Mouse (Mus musculus) left cerebral cortex, adult 18-20 months (tissue): Measurements from ENCODE around the gene Gm43518. TPM values are rescaled to one million over a fixed set of nuclear protein-coding genes. Genes with fewer than 3 reads are reported as not detected.

Experiments used
- DNase-seq, 2 experiments: peaks; one replicate each; pipeline ENCODE4 v3.0.0; 2021 to 2022; ENCODE audit warnings: low spot score in 2 of 2, mixed read lengths in 1 of 2
- long read RNA-seq, 2 experiments: library from polyadenylated mRNA; stranded (forward); transcript quantifications; one replicate each; pipeline ENCODE4 v2.0.0; 2021
- total RNA-seq, 2 experiments: library from RNA; stranded (reverse); gene quantifications; 2 replicates each; pipeline ENCODE4 v1.2.3; 2021

The Gm43518 gene
- 1 to 10 TPM in 1 of 2 experiments, under 1 TPM in 1; 0.80 to 1.1 TPM for total RNA-seq
- long read RNA-seq, experiment 1, partial matches to known transcripts = 0 of 1 reads
- long read RNA-seq, experiment 1, other reads (novel, unspliced or antisense) = 1 of 1 reads
- long read RNA-seq, experiment 2 = 0 reads

DNA sequence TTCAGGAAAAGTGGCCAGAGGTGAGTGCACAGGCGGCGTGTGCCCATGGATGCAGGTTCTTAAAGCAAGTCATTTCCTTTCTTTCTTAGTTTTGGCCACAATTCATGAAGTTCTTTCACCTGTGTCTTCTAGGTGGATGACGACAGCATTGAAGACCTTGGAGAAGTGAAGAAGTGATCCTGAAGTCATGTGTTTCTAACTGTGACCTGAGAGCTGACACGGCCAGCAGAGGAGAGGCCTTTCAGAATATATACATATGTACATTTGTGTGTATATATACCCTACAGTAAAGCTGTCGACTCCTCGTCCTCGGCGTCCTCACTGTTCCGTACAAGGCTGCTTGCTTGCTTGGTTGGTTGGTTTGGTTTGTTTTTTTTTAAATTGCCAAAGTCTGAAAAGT lies at the start of gene Gm43518:
Gene Gm43518 (plus strand): TSS at position 301 of the 400 bp plus-strand sequence.
- no peak for DNase-seq

- no peak for DNase-seq
Observed at GRCm38 (mm10) chr5:123878056-123878455, 49.2 kb upstream of the Gm43518 start.

GRCm38 (mm10) chr5:123879928-123880327 lies 47.3 kb upstream of the Gm43518 start, which contains the start of gene Hcar1:
Hcar1 (minus strand) TSS chr5:123880020.
- no peak for DNase-seq

DNA sequence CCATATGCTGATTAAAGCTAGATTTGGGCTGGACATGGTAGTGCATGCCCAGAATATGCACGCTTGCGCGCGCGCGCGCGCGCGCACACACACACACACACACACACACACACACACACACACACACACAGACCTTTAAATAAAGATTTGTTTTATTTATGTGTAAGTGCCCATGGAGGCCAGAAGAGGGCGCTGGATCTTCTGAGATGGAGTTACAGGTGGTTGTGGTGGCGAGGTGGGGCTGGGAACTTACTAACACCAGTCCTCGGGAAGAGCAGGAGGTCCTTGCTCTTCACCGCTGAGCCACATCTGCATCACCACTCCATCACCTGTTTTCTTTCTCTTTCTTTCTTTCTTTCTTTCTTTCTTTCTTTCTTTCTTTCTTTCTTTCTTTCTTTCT lies 46.4 kb upstream of the Gm43518 start:
- no peak for DNase-seq

GRCm38 (mm10) chr5:123883891-123884290 lies 43.3 kb upstream of the Gm43518 start:
- no peak for DNase-seq

DNA sequence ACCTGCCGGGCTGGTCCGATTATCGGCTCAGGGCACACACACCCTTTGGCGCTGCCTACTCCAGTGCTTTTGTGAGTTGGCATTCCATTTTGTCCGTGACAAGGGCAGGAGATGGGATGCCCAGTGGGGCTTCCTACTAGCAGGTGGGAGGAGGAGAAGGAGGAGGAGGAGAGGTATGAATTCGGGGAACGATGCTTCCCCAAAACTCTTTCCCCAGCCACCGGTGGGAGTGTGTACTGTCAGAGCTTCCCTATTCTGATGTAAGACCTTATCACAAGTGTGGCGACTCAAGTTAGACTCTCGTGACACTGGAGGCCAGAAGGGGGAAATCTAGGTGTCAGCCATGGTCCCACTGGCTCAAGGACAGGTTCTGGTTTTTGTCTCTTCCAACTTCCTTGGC lies 42.9 kb upstream of the Gm43518 start:
- DNase-seq = no peak

DNA sequence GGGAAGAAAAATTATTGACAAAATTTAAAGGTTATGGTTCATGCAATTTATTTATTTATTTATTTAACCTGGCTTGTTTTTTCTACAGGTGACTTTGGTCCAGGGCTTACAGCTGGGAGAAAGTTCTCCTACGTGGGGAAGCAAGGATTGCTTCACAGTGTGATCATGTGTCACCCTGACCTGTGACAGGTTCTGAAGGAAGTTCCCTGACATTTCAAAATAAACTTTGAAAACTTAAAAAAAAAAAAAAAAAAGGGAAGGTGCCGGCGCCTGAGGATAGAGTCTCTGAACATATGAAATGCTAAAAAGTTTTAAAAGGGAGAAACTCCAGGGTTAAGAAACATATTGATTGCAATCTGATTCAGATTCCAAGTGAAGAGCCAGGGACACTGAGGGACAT lies 40.9 kb upstream of the Gm43518 start:
- DNase-seq = no peak

DNA sequence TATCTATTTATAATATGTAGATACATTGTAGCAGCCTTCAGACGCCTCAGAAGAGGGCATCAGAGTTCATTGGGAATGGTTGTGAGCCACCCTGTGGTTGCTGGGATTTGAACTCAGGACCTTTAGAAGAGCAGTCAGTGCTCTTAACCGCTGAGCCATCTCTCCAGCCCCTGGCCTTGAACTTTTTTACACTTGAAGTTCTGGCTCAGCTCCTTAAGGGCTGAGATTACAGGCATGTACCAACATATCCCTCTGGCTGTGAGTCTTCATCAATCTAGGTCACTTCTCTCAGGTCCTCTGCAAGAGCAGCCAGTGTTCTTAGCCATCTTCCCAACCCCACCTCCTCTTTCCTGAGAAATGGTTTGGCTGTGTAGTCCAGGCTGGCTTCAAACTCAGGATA lies 36.9 kb upstream of the Gm43518 start:
- no peak for DNase-seq

GRCm38 (mm10) chr5:123890987-123891386 lies 36.2 kb upstream of the Gm43518 start:
- DNase-seq = no peak

DNA sequence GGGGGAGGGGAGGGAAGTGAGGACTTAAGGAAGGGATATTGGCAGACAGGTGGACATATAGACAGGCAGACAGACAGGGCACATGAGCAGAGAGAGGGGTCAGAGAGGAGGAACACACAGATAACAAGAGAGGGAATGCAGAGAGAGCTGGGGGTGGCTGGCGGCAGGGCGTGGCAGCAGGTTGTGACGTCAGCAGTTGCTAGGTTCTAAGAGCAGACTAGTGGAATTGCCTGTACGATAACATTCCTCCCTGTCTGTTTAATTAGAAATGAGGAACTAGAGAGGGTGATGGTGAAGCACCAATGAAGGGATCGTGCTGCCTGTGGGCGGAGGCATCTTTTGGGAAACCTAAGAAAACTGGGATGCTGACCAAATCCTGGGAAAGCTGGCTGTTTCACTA lies 35.5 kb upstream of the Gm43518 start:
- peak; percentile 16 to 40 for DNase-seq

DNA sequence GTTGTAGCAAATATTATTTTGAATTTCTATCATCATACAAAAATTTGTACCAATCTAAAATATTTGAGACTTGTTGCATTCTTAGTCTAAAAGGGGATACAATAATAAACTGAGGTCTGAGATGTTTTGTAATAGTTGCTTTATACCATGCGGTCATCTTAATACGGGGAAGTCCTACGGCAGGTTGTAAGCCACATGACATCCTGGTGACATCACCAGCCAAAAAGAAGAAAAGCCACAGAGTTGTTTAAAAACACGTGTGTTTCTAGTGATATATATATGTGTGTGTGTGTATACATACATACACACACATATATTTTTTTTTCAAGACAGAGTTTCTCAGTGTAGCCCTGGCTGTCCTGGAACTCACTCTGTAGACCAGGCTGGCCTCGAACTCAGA lies 33.7 kb upstream of the Gm43518 start:
- no peak for DNase-seq

DNA sequence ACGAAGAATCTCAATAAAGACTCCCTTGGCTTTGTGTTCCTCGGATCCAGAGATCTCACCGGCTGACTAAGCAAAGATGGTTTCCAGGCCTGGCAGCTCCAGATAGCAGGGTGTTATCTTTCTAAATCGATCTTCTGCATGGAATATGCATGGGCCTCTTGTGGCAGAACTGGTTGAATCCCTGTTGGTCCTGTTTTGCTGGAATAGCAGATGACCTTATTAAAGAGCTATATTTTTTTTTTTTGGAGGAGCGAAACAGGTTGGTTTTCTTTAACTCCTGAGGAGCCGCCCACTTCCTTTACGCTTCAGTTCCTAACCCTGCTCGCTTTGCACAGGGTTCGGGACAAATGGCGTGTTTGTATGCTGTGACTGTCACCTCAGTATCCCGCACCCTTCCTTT lies 30.8 kb upstream of the Gm43518 start:
- DNase-seq = no peak

DNA sequence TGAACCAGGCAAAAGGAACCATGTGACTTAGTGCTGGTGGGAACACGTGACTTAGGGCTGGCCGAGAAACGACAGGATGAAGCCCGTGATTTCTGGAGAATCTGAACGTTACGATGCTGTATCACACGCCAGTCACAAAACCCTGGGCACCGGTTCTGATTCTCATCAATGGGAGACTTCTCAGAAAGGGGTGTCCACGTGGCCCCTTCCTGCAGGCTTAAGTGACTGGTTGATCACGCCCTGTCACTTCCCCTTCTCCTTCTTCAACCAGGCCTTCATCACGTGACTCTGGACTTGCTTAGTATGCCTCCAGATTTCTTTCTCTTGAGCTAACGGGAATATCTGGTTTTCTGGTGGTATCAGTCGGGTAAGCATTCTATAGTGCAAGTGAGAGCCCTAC lies 29.9 kb upstream of the Gm43518 start:
- DNase-seq = no peak

DNA sequence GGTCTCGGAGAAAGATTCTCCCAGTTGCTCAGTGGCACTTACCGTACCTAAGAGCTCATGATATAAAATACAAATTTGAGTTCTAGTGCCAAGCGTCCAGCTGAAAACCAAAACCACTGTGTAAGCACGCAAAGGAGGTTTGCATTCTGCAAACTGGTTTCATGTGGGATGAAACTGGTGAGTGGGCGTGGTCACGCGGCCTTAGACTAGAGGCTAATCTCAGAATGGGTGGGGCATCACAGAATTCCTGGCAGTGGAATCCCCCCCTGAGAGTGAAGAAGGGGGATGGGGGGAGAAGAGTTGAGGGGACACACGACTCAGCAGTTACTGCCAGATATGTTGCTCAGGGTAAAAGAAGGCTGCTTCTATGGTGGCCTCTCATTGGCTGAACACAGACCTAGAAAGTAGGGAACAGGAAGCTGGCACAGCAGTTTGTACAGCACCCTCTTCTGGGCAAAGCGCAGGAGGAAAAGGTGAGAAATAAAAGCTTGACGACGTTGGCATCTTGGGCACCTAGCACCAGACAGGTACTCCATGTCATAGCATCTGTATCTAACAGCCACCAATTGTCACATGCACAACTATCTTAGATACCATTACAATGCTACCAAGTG lies 23.1 kb upstream of the Gm43518 start:
- no peak for DNase-seq

DNA sequence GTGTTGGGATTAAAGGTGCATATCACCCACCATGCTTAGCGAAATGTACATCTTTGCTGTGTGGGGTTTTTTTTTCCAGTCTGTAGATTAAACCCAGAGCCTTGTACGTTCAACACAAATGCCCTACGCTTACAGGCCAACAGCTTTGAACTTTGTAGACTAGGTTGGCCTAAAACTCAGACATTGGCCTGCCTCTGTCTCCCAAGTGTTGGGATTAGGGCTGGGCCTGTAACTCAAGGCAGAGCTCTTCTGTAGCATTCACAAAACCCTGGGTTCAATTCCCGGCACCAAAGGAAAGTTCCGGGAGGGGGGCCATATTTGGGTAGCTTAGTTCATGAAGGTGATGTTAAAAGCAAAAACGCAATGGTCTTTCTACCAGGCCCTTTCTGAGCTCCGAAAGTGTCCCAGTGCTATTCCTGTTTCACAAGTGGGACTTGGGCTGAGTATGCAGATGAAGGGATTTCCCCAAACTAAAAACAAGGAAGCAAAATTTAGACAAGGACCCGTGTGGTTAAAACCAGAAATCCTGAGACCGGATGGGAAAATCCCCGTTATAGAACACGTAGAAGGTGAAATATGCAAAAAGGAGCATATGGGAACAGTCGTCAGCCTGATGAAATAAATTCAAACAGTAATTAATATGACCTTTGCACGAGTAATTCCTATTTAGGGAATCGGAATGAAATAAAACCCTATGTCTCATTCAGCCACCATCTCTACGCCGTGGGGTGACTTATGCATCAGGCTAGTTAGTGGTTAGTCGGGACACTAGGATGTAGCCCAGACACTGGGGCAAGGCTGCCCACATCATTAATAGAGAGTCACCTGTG lies 20.9 kb upstream of the Gm43518 start:
- no peak for DNase-seq

GRCm38 (mm10) chr5:123906976-123907630 lies 20.1 kb upstream of the Gm43518 start, which contains the start of gene Denr:
Denr (plus strand) TSS chr5:123907175.
- peak; percentile 99 to 100 for DNase-seq

- DNase-seq = no peak
Observed at GRCm38 (mm10) chr5:123907631-123907977, 19.6 kb upstream of the Gm43518 start.

GRCm38 (mm10) chr5:123914852-123915251 lies 12.4 kb upstream of the Gm43518 start:
- no peak for DNase-seq

GRCm38 (mm10) chr5:123922112-123922511 lies 5.1 kb upstream of the Gm43518 start:
- DNase-seq = no peak

DNA sequence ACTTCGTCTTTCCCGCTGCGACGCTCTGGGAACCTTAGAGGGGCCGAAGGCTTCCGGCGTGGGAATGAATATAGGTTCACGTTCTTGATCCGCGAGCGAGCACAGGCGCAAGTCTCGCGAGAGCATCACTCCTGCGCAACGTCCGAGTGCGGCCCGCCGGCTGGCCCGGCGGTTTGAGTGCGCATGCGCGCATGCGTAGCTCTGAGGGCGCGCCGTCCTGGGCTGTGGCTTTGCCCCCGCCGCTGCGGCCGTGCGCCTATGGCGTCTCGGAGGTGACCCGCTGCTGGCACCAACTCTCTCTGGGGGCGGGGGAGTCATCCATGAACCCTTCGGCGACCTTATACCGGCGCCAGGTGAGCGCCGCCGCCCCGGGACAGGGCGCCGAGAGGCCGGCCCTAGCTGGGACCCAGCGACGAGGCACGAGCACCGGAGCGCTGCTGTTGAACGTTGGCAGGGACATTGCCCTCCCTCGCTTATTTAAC lies 3.3 kb downstream of the Gm43518 start, which contains the start of gene Ccdc62:
Gene Ccdc62 (plus strand): TSS at position 172 of the 482 bp plus-strand sequence.
- peak; percentile 91 to 92 for DNase-seq

- no peak for DNase-seq
Observed at GRCm38 (mm10) chr5:123931131-123931530, 3.9 kb downstream of the Gm43518 start.

DNA sequence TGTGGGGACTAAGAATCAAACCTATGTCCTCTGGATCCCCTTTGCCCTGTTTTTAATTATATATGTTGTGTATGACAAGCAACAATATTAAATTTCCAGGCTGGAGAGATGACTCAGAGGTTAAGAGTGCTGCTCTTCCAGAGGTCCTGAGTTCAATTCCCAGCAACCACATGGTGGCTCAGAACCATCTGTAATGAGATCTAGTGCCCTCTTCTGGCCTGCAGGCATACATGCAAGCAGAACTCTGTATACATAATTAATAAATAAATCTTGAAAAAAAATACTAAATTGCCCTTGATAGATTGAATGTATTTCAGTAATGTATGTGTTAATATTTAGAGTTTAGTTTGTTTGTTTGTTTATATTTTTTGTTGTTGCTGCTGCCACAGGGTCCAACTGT lies 5.7 kb downstream of the Gm43518 start:
- no peak for DNase-seq
